Mouse (Mus musculus) activated CD4-positive, CD25-positive, alpha-beta regulatory T cell (primary cell): ENCODE results near the gene Cdkl2. TPM values are rescaled to one million over a fixed set of nuclear protein-coding genes. Genes with fewer than 3 reads are reported as not detected.

Experiments used
- polyA plus RNA-seq, 2 experiments: library from polyadenylated mRNA; unstranded; fragments of 100-300 nt; shearing (Covaris generic); gene quantifications; one replicate each; pipeline ENCODE4 v1.2.1; 2017

Gene Cdkl2
- 1 to 10 TPM; 2.0 to 3.4 TPM for polyA plus RNA-seq

DNA sequence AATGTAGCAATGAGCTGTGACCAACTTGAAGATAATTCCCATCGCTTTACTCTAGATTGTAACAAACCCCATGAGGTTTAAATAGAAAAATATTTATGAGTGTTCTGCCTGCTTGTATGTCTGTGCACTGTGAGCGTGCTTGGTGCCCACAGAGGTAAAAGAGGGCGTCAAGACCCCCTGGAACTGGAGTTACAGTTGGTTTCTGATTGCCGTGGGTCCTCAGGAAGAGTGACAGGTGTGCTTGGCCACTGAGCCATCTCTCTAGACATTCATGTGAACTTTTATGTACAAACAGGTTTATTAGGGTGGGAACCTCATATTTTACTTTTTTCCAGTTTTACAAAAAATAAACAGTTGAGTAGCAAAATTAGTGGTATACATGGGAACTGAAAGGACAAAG, at the start of gene Cdkl2:
Cdkl2 (minus strand) TSS at position 101 of the 400 bp plus-strand sequence.

DNA sequence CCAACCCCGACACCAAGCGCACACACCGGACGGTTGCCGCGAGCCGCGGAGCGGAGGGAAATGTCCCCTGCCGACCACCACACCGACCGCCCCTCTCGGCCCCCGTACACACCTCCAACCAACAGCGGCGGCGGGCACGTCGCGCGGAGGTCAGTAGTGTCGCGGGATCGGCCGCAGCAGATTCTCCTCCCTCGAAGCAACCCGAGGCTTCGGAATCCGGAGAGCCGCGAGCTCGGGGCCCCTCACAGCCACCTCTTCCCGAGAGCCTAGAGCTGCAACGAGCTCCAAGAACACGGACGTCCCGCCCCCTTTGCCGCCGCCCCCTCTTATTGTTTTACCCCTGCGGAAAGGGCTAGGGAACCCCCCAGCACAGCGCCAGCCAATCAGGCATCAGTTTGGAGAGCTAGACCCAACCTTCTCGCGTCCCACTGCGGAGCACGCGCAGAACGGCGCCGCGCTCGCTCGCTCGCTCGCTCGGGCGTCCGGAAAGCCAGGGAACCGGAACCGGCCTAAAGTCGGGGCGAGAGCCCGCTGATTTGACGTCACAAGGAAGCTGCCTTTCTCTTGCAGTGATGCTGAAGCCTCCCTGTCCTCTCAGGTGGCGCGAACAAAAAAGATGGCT, 39.8 kb upstream of the Cdkl2 start, which contains the start of gene G3bp2:
G3bp2 (minus strand) TSS at position 303 of the 622 bp plus-strand sequence.

DNA sequence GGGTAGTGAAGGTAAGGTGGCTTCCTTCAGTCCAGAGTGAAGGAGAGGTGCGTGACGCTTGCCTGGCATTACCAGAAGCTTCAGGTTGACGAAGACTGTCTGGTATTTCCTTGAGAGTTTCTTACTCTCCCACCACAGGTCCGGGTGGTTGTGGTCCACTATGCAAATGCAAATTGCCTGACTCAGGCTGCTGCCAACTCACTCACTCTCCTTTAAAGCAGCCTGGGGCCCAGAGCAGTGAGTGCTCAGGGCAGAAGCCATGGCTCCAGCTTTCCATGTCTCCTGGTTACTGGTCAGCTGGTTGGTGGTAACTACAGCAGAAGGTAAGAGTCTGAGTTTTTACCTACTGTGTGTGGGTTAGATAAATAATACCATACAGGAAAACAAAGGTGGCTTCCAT, 56.4 kb downstream of the Cdkl2 start, which contains the start of gene Odaph:
Odaph (plus strand) TSS at position 240 of the 400 bp plus-strand sequence.

DNA sequence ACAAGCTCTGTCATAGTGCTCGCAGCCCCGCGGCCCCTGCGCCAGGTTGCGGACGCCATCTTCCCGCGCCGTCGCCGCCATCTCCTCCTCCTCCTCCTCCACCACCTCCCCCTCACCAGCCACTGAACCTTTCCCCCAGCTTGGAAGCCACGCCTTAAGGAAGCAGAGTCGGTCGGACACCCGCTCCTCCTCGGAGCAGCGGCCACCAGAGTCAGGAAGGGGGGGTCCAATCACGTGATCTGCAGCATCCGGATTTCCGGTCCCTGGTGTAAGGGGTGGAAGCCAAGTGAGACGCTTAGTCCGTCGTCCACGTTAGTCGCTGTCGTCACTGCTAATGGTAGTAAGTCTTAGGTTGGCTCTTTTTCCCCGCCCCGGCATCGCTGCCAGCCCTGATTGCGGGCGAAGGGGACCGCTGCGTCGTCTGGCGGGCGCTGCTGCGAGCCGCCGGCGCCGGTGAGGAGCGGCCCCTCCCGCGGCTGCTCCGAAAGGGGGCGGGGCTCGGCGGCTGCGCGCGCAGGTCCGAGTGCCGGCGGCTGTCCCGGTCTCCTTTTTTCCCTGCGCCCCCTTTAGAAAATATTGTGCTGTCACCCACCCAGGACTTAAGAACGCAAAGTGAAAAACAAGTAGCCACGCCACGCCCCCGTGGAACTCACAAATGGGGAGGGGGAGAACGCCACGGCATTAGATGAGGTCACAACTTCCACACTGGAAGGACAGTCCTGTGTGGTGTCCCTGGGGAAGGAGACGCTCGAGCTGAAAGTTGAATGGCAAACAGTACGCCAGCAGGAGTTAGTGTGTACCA, 80.8 kb downstream of the Cdkl2 start, which contains the start of gene Rchy1:
Rchy1 (minus strand) TSS at position 430 of the 802 bp plus-strand sequence.

Other genes with a start within 250 kb of the Cdkl2 start
- gene Rchy1, start 80.8 kb downstream of the Cdkl2 start, polyA plus RNA-seq, result 100 to 1,000 TPM in 1 of 2 experiments, 10 to 100 TPM in 1; 81.9 to 120 TPM
- gene Odaph, start 56.4 kb downstream of the Cdkl2 start, polyA plus RNA-seq, result not detected
- gene G3bp2, start 39.8 kb upstream of the Cdkl2 start, polyA plus RNA-seq, result 100 to 1,000 TPM; 145 to 158 TPM
- 10 to 100 TPM; 44.9 to 49.9 TPM for gene Uso1, start 94.1 kb upstream of the Cdkl2 start, polyA plus RNA-seq
- gene U90926, start 171.5 kb upstream of the Cdkl2 start, polyA plus RNA-seq, result not detected
- under 1 TPM in 1 of 2 experiments, not detected in 1; 0.27 TPM for gene Ppef2, start 212.4 kb upstream of the Cdkl2 start, polyA plus RNA-seq
- 1 to 10 TPM; 6.3 to 7.7 TPM for gene Naaa, start 234.3 kb upstream of the Cdkl2 start, polyA plus RNA-seq